Mouse (Mus musculus) liver, embryonic 14.5 days (tissue): ENCODE results near the gene Syndig1l. TPM values are rescaled to one million over a fixed set of nuclear protein-coding genes. Genes with fewer than 3 reads are reported as not detected.

Source experiments
- ATAC-seq: fragments of 200-750 bp; cut with Nextera tagmentation; 2 replicates; pipeline ENCODE4 v1.8.0; 2017; ENCODE audit warnings: moderate number of reproducible peaks, mild to moderate bottlenecking, moderate library complexity; ENCODE audit not compliant: insufficient read depth
- DNase-seq, 3 experiments: peaks; one replicate each; pipeline ENCODE4 v3.0.0-alpha.2; 2012 to 2013; ENCODE audit warnings: low read depth in 3 of 3, low spot score in 3 of 3
- H3K27ac ChIP-seq: fragments of 300-500 bp; sonication (generic); 2 replicates; pipeline ENCODE4 v1.5.1; 2014; ENCODE audit warnings: moderate library complexity, mild to moderate bottlenecking, control low read depth, inconsistent platforms
- H3K27me3 ChIP-seq: fragments of 300-500 bp; sonication (generic); 2 replicates; pipeline ENCODE4 v1.6.1; 2014; ENCODE audit warnings: mild to moderate bottlenecking, low read length, moderate library complexity; ENCODE audit not compliant: control insufficient read depth, insufficient read depth
- H3K36me3 ChIP-seq: fragments of 300-500 bp; sonication (generic); replicated peaks from 2 replicates; pipeline ENCODE4 v1.6.1; 2014; ENCODE audit warnings: low read depth; ENCODE audit not compliant: control insufficient read depth, insufficient read depth
- H3K4me1 ChIP-seq, 2 experiments: fragments of 200-500 bp in 1 of 2; fragments of 300-500 bp in 1 of 2; sonication (generic) in 1 of 2; replicated peaks; 2 replicates each; pipeline ENCODE4 v1.6.1; 2012 to 2014; ENCODE audit warnings: antibody characterized with exemption in 1 of 2, inconsistent platforms in 1 of 2, low read length in 1 of 2; ENCODE audit not compliant: control insufficient read depth in 2 of 2, insufficient read depth in 2 of 2
- H3K4me2 ChIP-seq: fragments of 300-500 bp; sonication (generic); 2 replicates; pipeline ENCODE4 v1.6.1; 2014; ENCODE audit warnings: low read depth, mild to moderate bottlenecking, control low read depth, moderate library complexity
- H3K4me3 ChIP-seq, 2 experiments: fragments of 200-500 bp in 1 of 2; fragments of 300-500 bp in 1 of 2; sonication (generic) in 1 of 2; 2 replicates each; pipeline ENCODE4 v1.5.1; 2012 to 2014; ENCODE audit warnings: low read depth in 2 of 2, low read length in 2 of 2, mild to moderate bottlenecking in 2 of 2, control low read depth in 1 of 2, inconsistent platforms in 1 of 2, moderate library complexity in 1 of 2; ENCODE audit not compliant: insufficient read depth in 1 of 2
- H3K9ac ChIP-seq: fragments of 300-500 bp; sonication (generic); replicated peaks from 2 replicates; pipeline ENCODE4 v1.6.1; 2014; ENCODE audit warnings: mild to moderate bottlenecking, control low read depth, moderate library complexity
- H3K9me3 ChIP-seq: fragments of 300-500 bp; sonication (generic); 2 replicates; pipeline ENCODE4 v1.6.1; 2016; ENCODE audit warnings: low read length, mixed read lengths; ENCODE audit not compliant: control insufficient read depth
- CTCF ChIP-seq: IDR thresholded peaks from 2 replicates; pipeline ENCODE4 v1.5.1; 2016; ENCODE audit warnings: antibody characterized with exemption, low read depth, control low read depth
- EP300 ChIP-seq: IDR thresholded peaks from 2 replicates; pipeline ENCODE4 v1.6.1; 2016; ENCODE audit warnings: antibody characterized with exemption, low read depth
- WGBS: fragments of 180-500 bp; shearing (Covaris S2); extraction: QIAGEN DNeasy Blood & Tissue Kit; methylation state at CpG from one replicate; pipeline ENCODE4 v1.1.7; 2014; ENCODE audit not compliant: insufficient replicate concordance; 5-methylcytosine and 5-hydroxymethylcytosine counted together
- polyA plus RNA-seq, 2 experiments: library from polyadenylated mRNA; depleted of rRNA in 1 of 2; stranded (reverse) in 1 of 2; unstranded in 1 of 2; fragments of >200 nt; fragmentation: Nextera tagmentation in 1 of 2; extraction: Ambion mirVana in 1 of 2; gene quantifications; 2 replicates each; pipeline versions ENCODE4 v1.2.1 to v1.2.3; 2012 to 2014

Syndig1l gene
- polyA plus RNA-seq, 2 experiments: 0.04 to 0.08 TPM

DNA sequence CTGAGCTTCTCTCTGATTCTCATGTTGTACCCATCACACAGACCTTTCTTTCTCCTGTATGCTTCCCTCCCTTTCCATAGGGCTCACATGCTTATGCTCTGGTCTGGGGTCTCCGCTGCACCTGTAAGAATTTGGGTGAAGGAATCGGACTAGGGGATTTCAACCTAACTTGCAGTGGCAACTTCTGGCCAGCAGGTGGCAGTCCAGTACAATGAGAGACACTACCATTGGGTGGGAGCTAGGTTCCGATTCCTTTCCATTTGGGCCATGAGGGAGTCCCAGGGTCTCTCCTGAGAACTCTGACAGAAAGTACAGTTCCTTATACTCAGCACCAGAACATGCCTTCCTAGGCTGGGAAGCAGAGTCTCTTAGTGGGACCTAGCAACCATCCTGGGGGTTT, 44.7 kb downstream of the Syndig1l start:
- Histone ChIP-seq H3K36me3 (no peaks in the 10 kb centered on the region), H3K4me2 (no peak overlapping the region), H3K27ac (no peak overlapping the region), H3K4me1 (no peaks in the 10 kb centered on the region; a peak in 1 of 4 replicates), H3K9ac (no peak overlapping the region), H3K27me3 (no peaks in the 10 kb centered on the region; the same call in 1 of the 2 replicates), H3K4me3 (no peak overlapping the region), H3K9me3 (no peaks in the 10 kb centered on the region)
- ATAC-seq (no peak), DNase-seq (peak in 1 of 3 experiments; percentile 30)
- TF ChIP-seq EP300 (no peak), CTCF (peak; percentile 94)
- 16% methylated on average over 3 of the region's 3 CpGs for WGBS

DNA sequence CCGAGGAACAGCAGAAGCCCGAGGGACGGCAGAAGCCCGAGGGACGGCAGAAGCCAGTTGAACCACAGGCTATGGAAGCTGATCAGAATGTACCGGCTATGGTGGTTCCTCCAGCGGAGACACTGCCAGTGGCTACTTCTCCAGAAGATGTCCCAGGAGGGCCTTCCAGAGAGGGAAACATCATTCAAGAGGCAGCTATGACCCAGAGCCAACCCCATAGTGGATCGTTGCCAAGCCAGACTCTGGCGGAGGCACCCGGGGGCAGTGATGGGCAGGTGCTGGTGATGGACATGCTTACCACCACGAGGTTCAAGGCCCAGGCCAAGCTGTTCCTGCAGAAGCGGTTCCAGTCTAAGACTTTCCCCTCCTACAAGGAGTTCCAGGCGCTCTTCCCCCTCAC, 48.4 kb downstream of the Syndig1l start:
- Histone ChIP-seq H3K4me3 (no peak overlapping the region), H3K4me1 (no peaks in the 10 kb centered on the region; a peak in 1 of 4 replicates), H3K27me3 (no peaks in the 10 kb centered on the region; the same call in 1 of the 2 replicates), H3K27ac (no peak overlapping the region), H3K9ac (no peak overlapping the region), H3K9me3 (no peaks in the 10 kb centered on the region), H3K4me2 (no peak overlapping the region), H3K36me3 (no peaks in the 10 kb centered on the region)
- 68% methylated on average over 13 of the region's 13 CpGs for WGBS
- ATAC-seq: no peak
- DNase-seq: no peak
- TF ChIP-seq EP300 (no peak), CTCF (no peak)

DNA sequence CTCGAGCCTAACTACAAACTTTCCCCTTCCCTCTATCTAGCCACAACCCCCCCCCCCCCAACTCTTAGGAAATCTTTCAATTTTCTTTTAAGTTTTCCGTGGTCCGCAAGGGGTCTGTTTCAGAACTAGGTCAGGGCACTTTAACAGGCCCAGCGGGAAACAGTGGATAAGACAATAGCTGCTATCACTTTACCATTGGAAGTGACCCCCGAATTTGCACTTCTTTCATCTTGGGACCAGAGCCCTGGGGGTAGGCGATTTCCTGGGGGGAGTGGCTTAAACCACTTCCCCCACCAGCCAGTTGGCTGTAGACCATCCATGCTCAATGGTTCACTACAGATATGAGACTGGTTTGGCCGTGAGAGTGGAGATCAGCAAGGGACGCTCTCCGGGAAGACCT, 58.0 kb downstream of the Syndig1l start, which contains the start of gene Vrtn:
Gene Vrtn (plus strand): TSS at position 366 of the 400 bp plus-strand sequence.
- WGBS: 7% methylated on average over 9 of the region's 9 CpGs
- H3K36me3 ChIP-seq: no peaks in the 10 kb centered on the region
- ATAC-seq (no peak), DNase-seq (no peak)
- no peaks in the 10 kb centered on the region for H3K9me3 ChIP-seq
- no peak for TF ChIP-seq EP300
- no peak for TF ChIP-seq CTCF
- no peak within 1 kb of the TSS for H3K4me3 ChIP-seq
- H3K27ac ChIP-seq: no peak within 1 kb of the TSS
- H3K4me1 ChIP-seq: no peaks in the 10 kb centered on the region
- peaks cover 43% of the 10 kb centered on the region for H3K27me3 ChIP-seq
- no peak within 1 kb of the TSS for H3K4me2 ChIP-seq
- no peak within 1 kb of the TSS for H3K9ac ChIP-seq

DNA sequence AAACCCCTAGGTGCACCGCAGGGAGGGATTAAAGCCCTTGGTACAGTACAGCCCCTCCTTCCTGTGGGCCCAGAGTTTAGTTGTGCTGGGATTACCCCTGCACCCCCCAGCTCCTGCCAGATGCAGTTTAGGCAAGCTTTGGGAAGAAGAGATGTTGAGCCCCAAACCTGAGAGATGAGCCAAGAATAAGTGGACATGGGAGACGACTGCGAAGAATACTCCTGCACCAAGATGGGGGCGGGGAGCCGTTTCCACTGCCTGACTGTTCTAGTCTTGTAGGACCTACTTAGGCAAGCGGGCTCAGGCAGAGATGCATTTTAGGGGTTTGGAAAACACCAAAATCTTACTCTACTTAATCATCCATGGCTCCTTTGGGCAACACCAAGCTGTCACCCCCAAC, 58.4 kb downstream of the Syndig1l start:
- no peak overlapping the region for H3K4me2 ChIP-seq
- H3K36me3 ChIP-seq: no peaks in the 10 kb centered on the region
- no peaks in the 10 kb centered on the region for H3K4me1 ChIP-seq
- TF ChIP-seq EP300 (no peak), CTCF (no peak)
- DNase-seq (no peak), ATAC-seq (no peak)
- H3K27ac ChIP-seq: no peak overlapping the region
- 18% methylated on average over 6 of the region's 6 CpGs for WGBS
- H3K9me3 ChIP-seq: no peaks in the 10 kb centered on the region
- H3K27me3 ChIP-seq: peaks cover 43% of the 10 kb centered on the region
- no peak overlapping the region for H3K4me3 ChIP-seq
- no peak overlapping the region for H3K9ac ChIP-seq

DNA sequence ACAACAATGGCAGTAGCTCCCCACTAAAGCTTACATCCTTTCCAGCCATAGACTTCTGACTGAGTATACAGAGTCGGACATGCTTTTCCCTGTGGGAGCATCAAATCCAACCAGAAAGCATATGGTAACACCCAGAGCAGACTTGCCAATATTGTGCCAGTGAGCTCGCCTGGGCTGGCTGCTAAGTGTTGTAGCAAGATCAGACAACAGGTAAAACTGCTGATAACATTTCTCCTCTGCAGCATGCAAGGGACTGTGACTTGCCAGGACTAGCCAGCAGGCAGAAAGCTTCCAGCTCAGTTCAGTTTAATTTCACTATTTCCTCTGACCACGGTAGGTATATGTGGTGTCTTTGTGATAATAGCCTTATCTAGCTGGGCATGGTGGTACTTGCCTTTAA, 66.8 kb downstream of the Syndig1l start:
- Histone ChIP-seq H3K9ac (no peak overlapping the region), H3K9me3 (no peaks in the 10 kb centered on the region)
- whole genome bisulfite sequencing: 47% methylated on average over 3 of the region's 3 CpGs

More for the DNA sequence above, 66.8 kb downstream of the Syndig1l start:
- Histone ChIP-seq H3K27me3 (no peaks in the 10 kb centered on the region; the same call in 1 of the 2 replicates), H3K4me2 (no peak overlapping the region), H3K4me1 (no peaks in the 10 kb centered on the region), H3K4me3 (no peak overlapping the region), H3K27ac (no peak overlapping the region), H3K36me3 (no peaks in the 10 kb centered on the region)
- no peak for DNase-seq
- TF ChIP-seq EP300 (no peak), CTCF (no peak)
- no peak for ATAC-seq

Other genes with a start within 250 kb of the Syndig1l start
- gene Aldh6a1, start 247.8 kb downstream of the Syndig1l start, polyA plus RNA-seq (2012; rRNA removed): 8.9 and 10.4 TPM in 2 replicates
- gene Aldh6a1, start 247.8 kb downstream of the Syndig1l start, polyA plus RNA-seq (2014; fragmentation: Nextera tagmentation; extraction: Ambion mirVana): 24.9 and 26.3 TPM in 2 replicates
- gene Lin52, start 247.4 kb downstream of the Syndig1l start, polyA plus RNA-seq (2012; rRNA removed): 7.4 and 10.8 TPM in 2 replicates
- gene Lin52, start 247.4 kb downstream of the Syndig1l start, polyA plus RNA-seq (2014; fragmentation: Nextera tagmentation; extraction: Ambion mirVana): 10.4 and 12.1 TPM in 2 replicates
- gene Vsx2, start 129.1 kb downstream of the Syndig1l start, polyA plus RNA-seq (2012; rRNA removed): not detected in 2 replicates
- not detected in 2 replicates for gene Vsx2, start 129.1 kb downstream of the Syndig1l start, polyA plus RNA-seq (2014; fragmentation: Nextera tagmentation; extraction: Ambion mirVana)
- gene Abcd4, start 81.4 kb downstream of the Syndig1l start, polyA plus RNA-seq (2012; rRNA removed): 3.4 and 3.7 TPM in 2 replicates
- gene Abcd4, start 81.4 kb downstream of the Syndig1l start, polyA plus RNA-seq (2014; fragmentation: Nextera tagmentation; extraction: Ambion mirVana): 1.5 and 1.6 TPM in 2 replicates
- not detected in 2 replicates for gene Vrtn, start 57.8 kb downstream of the Syndig1l start, polyA plus RNA-seq (2012; rRNA removed)
- not detected in 2 replicates for gene Vrtn, start 57.8 kb downstream of the Syndig1l start, polyA plus RNA-seq (2014; fragmentation: Nextera tagmentation; extraction: Ambion mirVana)
- 15.6 and 22.5 TPM in 2 replicates for gene Npc2, start 74.3 kb upstream of the Syndig1l start, polyA plus RNA-seq (2012; rRNA removed)
- gene Npc2, start 74.3 kb upstream of the Syndig1l start, polyA plus RNA-seq (2014; fragmentation: Nextera tagmentation; extraction: Ambion mirVana): 18.0 and 19.4 TPM in 2 replicates
- gene Isca2, start 74.4 kb upstream of the Syndig1l start, polyA plus RNA-seq (2012; rRNA removed): 54.1 and 60.3 TPM in 2 replicates
- gene Isca2, start 74.4 kb upstream of the Syndig1l start, polyA plus RNA-seq (2014; fragmentation: Nextera tagmentation; extraction: Ambion mirVana): 93.0 and 105 TPM in 2 replicates
- gene Ltbp2, start 177.7 kb upstream of the Syndig1l start, polyA plus RNA-seq (2012; rRNA removed): 0.12 and 0.21 TPM in 2 replicates
- gene Ltbp2, start 177.7 kb upstream of the Syndig1l start, polyA plus RNA-seq (2014; fragmentation: Nextera tagmentation; extraction: Ambion mirVana): 0.08 and 0.16 TPM in 2 replicates